Mouse (Mus musculus) layer of hippocampus, postnatal 36 days (tissue): ENCODE results near the gene Gm37596. TPM values are rescaled to one million over a fixed set of nuclear protein-coding genes. Genes with fewer than 3 reads are reported as not detected.
"Not testable (repeated sequence)": the region's sequence is repeated elsewhere in the genome, so short reads cannot be mapped to it uniquely, and the experiment has no call there.

ENCODE experiments used
- DNase-seq, 2 experiments: peaks; one replicate each; pipeline ENCODE4 v3.0.0; 2022
- total RNA-seq, 2 experiments: library from RNA; stranded (reverse); gene quantifications; 2 replicates each; pipeline ENCODE4 v1.2.3; 2021

Gm37596 gene
- not detected for total RNA-seq

- DNase-seq: not testable (repeated sequence)
These were observed at the start of gene Gm37596 for GRCm38 (mm10) chr3:93692970-93693369. Gm37596 (minus strand) TSS chr3:93693070.

DNA sequence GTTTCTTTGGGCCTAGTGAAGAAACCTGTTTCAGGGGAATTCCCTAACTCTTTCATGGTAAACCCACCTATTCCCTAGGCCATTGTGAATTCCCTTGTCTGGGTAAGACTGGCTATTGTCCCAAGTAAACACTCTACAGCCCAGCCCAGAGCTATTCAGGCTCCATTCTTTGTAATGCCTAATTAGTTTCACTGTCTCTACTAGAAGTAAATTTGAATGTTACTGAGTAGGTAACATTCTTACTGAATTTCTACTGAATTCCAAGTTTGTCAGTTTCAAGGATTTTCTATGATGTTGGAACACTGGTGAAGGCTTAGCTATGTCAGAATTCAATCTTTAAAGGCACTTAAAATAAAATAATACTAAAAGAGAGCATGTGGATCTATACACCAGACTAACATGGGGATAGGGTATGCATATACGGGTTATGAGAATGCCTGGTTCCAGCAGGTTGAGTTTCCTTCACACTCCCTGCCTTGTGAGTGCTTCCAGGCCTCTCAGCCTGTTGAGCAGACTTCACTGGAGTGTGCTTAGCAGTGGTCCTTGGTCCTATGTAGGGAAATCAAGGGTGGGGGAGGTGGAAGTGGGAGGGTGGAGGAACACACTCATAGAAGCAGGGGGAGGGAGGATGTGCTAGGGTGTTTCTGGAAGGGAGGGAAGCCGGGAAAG lies 16.2 kb upstream of the Gm37596 start:
- not testable (repeated sequence) for DNase-seq

- DNase-seq: not testable (repeated sequence)
These were observed 16.7 kb downstream of the Gm37596 start, which contains the start of gene Tdpoz1 for GRCm38 (mm10) chr3:93676210-93676609. Tdpoz1 (minus strand) TSS chr3:93676310.

DNA sequence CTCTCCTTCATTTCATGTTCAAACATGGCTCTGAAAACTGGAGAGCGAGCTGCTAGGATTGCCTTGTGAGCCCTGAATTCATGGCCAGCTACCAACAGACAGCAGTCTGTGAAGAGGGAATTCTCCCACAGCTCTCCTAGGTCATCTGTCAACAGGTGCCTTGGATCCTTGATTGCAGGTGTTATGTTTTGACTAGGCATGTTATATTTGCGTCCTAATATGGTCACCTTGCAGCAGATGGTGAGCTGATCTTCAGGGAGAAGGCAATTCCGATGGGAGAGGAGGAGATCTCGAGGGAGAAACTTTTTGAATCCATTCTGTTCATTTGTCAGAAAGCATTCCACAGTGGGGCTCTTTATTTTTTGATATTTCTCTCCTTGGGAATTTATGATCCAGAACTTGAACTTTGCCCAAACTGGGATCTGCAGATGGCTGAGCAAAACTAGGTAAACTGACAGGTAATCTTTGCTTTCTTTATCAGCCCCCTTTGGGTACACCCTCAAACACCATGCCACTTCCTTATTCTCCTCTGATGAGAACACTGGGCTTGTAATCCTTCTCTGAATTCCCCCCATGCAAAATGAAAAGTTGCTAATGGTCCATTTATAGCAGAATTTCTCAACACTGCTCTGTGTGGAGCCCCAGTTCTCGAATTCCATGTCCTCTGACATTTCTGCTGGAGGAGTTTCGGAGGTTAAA lies 21.9 kb downstream of the Gm37596 start:
- not testable (repeated sequence) for DNase-seq

DNA sequence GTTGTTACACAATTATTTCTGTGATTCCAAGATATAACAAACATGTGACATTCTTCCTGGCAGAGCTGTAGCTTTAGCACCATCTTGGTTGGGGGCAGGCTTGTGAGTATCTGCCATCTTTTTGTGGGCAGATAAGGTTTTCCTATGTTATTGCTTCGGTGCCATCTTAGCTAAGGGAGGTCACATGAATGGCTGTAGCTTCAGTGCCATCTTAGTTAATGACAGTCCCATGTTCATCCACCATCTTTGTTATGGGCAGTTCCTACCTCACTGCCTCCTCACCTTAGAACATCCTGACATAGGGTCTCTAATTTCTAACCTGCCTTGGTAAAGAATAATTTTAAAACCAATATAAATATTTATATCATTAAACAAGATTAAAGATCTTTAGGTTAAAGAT lies 38.6 kb downstream of the Gm37596 start:
- no peak for DNase-seq

DNA sequence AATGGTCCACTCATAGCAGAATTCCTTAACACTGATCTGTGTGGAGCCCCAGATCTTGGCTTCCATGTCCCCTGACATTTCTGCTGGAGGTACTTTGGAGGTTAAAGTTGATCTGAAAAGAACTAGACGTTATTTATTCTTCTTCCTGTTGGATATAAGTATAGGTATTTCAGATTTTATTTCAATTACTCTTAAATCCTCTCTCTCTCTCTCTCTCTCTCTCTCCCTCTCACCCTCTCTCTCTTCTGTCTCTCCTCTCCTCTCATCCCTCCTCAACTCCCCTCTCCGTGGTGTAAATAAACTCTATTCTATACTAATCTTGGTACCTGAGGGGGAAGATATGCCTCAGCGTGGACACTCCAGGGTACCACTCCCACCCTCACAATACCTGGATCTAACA lies 40.3 kb downstream of the Gm37596 start, which contains the start of gene Tdpoz2:
TSS of gene Tdpoz2 (minus strand) at position 101 of the 400 bp plus-strand sequence.
- no peak for DNase-seq

Other genes starting within 250 kb of the Gm37596 start
- gene Tchhl1, start 224.3 kb downstream of the Gm37596 start, total RNA-seq: not detected
- gene S100a11, start 172.6 kb downstream of the Gm37596 start, total RNA-seq: 1 to 10 TPM; 3.8 to 8.2 TPM
- 10 to 100 TPM; 16.7 to 20.6 TPM for gene S100a10, start 138.0 kb downstream of the Gm37596 start, total RNA-seq
- not detected for gene Tdpoz2, start 40.4 kb downstream of the Gm37596 start, total RNA-seq
- gene Tdpoz1, start 16.8 kb downstream of the Gm37596 start, total RNA-seq: not detected
- gene Gm5773, start 79.9 kb upstream of the Gm37596 start, total RNA-seq: not detected
- gene Tdpoz4, start 103.3 kb upstream of the Gm37596 start, total RNA-seq: not detected
- not detected for gene Tdpoz3, start 132.9 kb upstream of the Gm37596 start, total RNA-seq